Mouse (Mus musculus) 3T3-L1 (cell line): ENCODE measurements around the gene Lyzl6.
A peak's percentile ranks its signal among the peaks of the same experiment; 100 is the strongest.

Experiments used
- DNase-seq: peaks from one replicate; pipeline ENCODE4 v3.0.0-alpha.2; 2015; ENCODE audit warnings: low read depth, low spot score

Lyzl6 gene

GRCm38 (mm10) chr11:103638790-103639189, at the start of gene Lyzl6:
Lyzl6 (minus strand) TSS chr11:103638890.
- DNase-seq = peak; percentile 12

GRCm38 (mm10) chr11:103686706-103687105, 48.0 kb upstream of the Lyzl6 start:
- no peak for DNase-seq

GRCm38 (mm10) chr11:103685261-103685736, 46.6 kb upstream of the Lyzl6 start:
- DNase-seq = peak; percentile 60

GRCm38 (mm10) chr11:103683667-103684334, 45.1 kb upstream of the Lyzl6 start:
- peak; percentile 88 for DNase-seq

- DNase-seq = peak; percentile 69
These were observed 38.4 kb upstream of the Lyzl6 start for GRCm38 (mm10) chr11:103677042-103677441.

GRCm38 (mm10) chr11:103675556-103675955, 36.9 kb upstream of the Lyzl6 start:
- DNase-seq = peak; percentile 76

- DNase-seq = no peak
These were observed 28.3 kb upstream of the Lyzl6 start for GRCm38 (mm10) chr11:103666907-103667426.

- peak; percentile 57 for DNase-seq
These were observed 27.7 kb upstream of the Lyzl6 start for GRCm38 (mm10) chr11:103666181-103666906.

GRCm38 (mm10) chr11:103665695-103666094, 27.0 kb upstream of the Lyzl6 start:
- DNase-seq = no peak

- DNase-seq = no peak
These were observed 24.4 kb upstream of the Lyzl6 start for GRCm38 (mm10) chr11:103663119-103663518.

- no peak for DNase-seq
These were observed 23.9 kb upstream of the Lyzl6 start for GRCm38 (mm10) chr11:103662546-103662945.

- DNase-seq = no peak
These were observed 23.2 kb upstream of the Lyzl6 start for GRCm38 (mm10) chr11:103661863-103662262.

GRCm38 (mm10) chr11:103658189-103658588, 19.5 kb upstream of the Lyzl6 start:
- DNase-seq = no peak

- no peak for DNase-seq
These were observed 17.8 kb upstream of the Lyzl6 start for GRCm38 (mm10) chr11:103656520-103656919.

- DNase-seq = no peak
These were observed 14.8 kb upstream of the Lyzl6 start for GRCm38 (mm10) chr11:103653359-103653965.

- no peak for DNase-seq
These were observed 12.7 kb upstream of the Lyzl6 start for GRCm38 (mm10) chr11:103651426-103651825.

GRCm38 (mm10) chr11:103649983-103650493, 11.3 kb upstream of the Lyzl6 start:
- DNase-seq = no peak

GRCm38 (mm10) chr11:103649301-103649982, 10.8 kb upstream of the Lyzl6 start, which contains the start of gene Rprml:
Rprml (plus strand) TSS chr11:103649570.
- DNase-seq = no peak

- DNase-seq = no peak
These were observed 10.0 kb upstream of the Lyzl6 start for GRCm38 (mm10) chr11:103648656-103649055.

- DNase-seq = no peak
These were observed 9.4 kb upstream of the Lyzl6 start for GRCm38 (mm10) chr11:103647921-103648620.

- no peak for DNase-seq
These were observed 7.6 kb upstream of the Lyzl6 start for GRCm38 (mm10) chr11:103646301-103646700.
